Mouse (Mus musculus): ENCODE data around the gene Gls.

DNA sequence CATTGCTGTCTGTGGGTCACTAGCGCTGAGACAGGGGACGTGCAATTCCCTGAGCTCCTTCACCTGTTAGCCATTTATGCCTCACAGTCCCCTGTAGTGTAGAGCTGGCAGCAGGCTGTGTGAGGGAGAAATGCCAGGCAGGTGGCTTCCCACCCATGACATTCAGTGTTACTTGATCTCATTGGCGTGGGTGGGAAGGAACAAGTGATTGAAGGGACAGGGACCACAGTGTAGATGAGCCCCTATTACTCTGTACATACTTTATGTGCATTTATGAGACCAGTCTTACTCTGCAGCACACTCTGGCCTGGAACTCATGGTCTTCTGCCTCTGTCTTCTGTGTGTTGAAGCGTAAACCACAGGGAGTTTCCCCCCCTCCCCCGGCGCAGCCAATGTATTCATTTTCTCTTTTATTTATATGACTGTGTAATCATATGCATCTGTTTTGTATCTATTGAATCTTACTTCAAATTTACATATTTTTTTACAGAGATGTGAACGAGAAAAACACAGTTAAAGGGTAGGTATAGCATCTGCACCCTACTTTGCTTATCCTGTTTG, 89.4 kb downstream of the Gls start:
- TF ChIP-seq POLR2A (IDR thresholded peaks at IDR 0.05; ENCODE audit: control insufficient read depth, low read depth, low read length) (no peak), CTCF (IDR thresholded peaks at IDR 0.05; ENCODE audit: control insufficient read depth, insufficient read depth, insufficient replicate concordance, low read depth, low read length) (no peak)
